Mouse (Mus musculus) urinary bladder, postnatal 14 days (tissue): ENCODE measurements around the gene Zfp846.
"Not testable (repeated sequence)": the region's sequence is repeated elsewhere in the genome, so short reads cannot be mapped to it uniquely, and the experiment has no call there.

ENCODE experiments used
- DNase-seq: peaks from one replicate; pipeline ENCODE4 v3.0.0; 2021; ENCODE audit warnings: low spot score

Zfp846 gene

GRCm38 (mm10) chr9:20581175-20581634, at the start of gene Zfp846:
Gene Zfp846 (plus strand): TSS chr9:20581291.
- DNase-seq: peak; percentile 99

- no peak for DNase-seq
These were observed 46.7 kb upstream of the Zfp846 start for GRCm38 (mm10) chr9:20534326-20534926.

- DNase-seq: no peak
These were observed 44.5 kb upstream of the Zfp846 start for GRCm38 (mm10) chr9:20536598-20536997.

GRCm38 (mm10) chr9:20543496-20543895, 37.6 kb upstream of the Zfp846 start:
- peak; percentile 24 for DNase-seq

GRCm38 (mm10) chr9:20544070-20544821, 36.8 kb upstream of the Zfp846 start:
- peak; percentile 91 for DNase-seq

GRCm38 (mm10) chr9:20545151-20545550, 35.9 kb upstream of the Zfp846 start:
- DNase-seq: peak; percentile 18

GRCm38 (mm10) chr9:20551781-20552275, 29.3 kb upstream of the Zfp846 start:
- no peak for DNase-seq

GRCm38 (mm10) chr9:20552698-20553097, 28.4 kb upstream of the Zfp846 start:
- DNase-seq: no peak

GRCm38 (mm10) chr9:20562177-20562576, 18.9 kb upstream of the Zfp846 start:
- DNase-seq: no peak

- not testable (repeated sequence) for DNase-seq
These were observed 15.6 kb upstream of the Zfp846 start for GRCm38 (mm10) chr9:20565326-20566030.

- no peak for DNase-seq
These were observed 10.0 kb upstream of the Zfp846 start for GRCm38 (mm10) chr9:20571060-20571459.

GRCm38 (mm10) chr9:20576591-20576990, 4.5 kb upstream of the Zfp846 start:
- DNase-seq: no peak

- no peak for DNase-seq
These were observed 20.2 kb downstream of the Zfp846 start for GRCm38 (mm10) chr9:20601270-20601669.

- no peak for DNase-seq
These were observed 25.2 kb downstream of the Zfp846 start for GRCm38 (mm10) chr9:20606269-20606668.

- DNase-seq: peak; percentile 83
These were observed 26.2 kb downstream of the Zfp846 start for GRCm38 (mm10) chr9:20607100-20607974.

GRCm38 (mm10) chr9:20609831-20610464, 28.9 kb downstream of the Zfp846 start:
- no peak for DNase-seq

GRCm38 (mm10) chr9:20611976-20612375, 30.9 kb downstream of the Zfp846 start:
- no peak for DNase-seq

GRCm38 (mm10) chr9:20616685-20617084, 35.6 kb downstream of the Zfp846 start:
- DNase-seq: no peak

GRCm38 (mm10) chr9:20631332-20631731, 50.2 kb downstream of the Zfp846 start:
- no peak for DNase-seq

GRCm38 (mm10) chr9:20635676-20636075, 54.6 kb downstream of the Zfp846 start:
- DNase-seq: not testable (repeated sequence)

- no peak for DNase-seq
These were observed 55.2 kb downstream of the Zfp846 start for GRCm38 (mm10) chr9:20636256-20636655.
